Mouse (Mus musculus) midbrain, embryonic 15.5 days (tissue): ENCODE results near the gene Cdkal1. TPM values are rescaled to one million over a fixed set of nuclear protein-coding genes. Genes with fewer than 3 reads are reported as not detected.

Source experiments
- ATAC-seq: fragments of 200-750 bp; cut with Nextera tagmentation; replicated peaks from 2 replicates; pipeline ENCODE4 v1.8.0; 2017; ENCODE audit warnings: moderate TSS enrichment
- H3K27ac ChIP-seq: fragments of 300-500 bp; sonication (generic); 2 replicates; pipeline ENCODE4 v1.5.1; 2015; ENCODE audit warnings: mild to moderate bottlenecking, inconsistent platforms
- H3K27me3 ChIP-seq: fragments of 300-500 bp; sonication (generic); replicated peaks from 2 replicates; pipeline ENCODE4 v1.6.1; 2015; ENCODE audit warnings: inconsistent platforms
- H3K36me3 ChIP-seq: fragments of 300-500 bp; sonication (generic); replicated peaks from 2 replicates; pipeline ENCODE4 v1.6.1; 2015; ENCODE audit warnings: inconsistent platforms
- H3K4me1 ChIP-seq: fragments of 300-500 bp; sonication (generic); 2 replicates; pipeline ENCODE4 v1.6.1; 2015; ENCODE audit warnings: inconsistent platforms
- H3K4me2 ChIP-seq: fragments of 300-500 bp; sonication (generic); 2 replicates; pipeline ENCODE4 v1.6.1; 2015; ENCODE audit warnings: inconsistent platforms, mild to moderate bottlenecking, moderate library complexity
- H3K4me3 ChIP-seq: fragments of 300-500 bp; sonication (generic); 2 replicates; pipeline ENCODE4 v1.5.1; 2015; ENCODE audit warnings: mild to moderate bottlenecking, inconsistent platforms
- H3K9ac ChIP-seq: fragments of 300-500 bp; sonication (generic); 2 replicates; pipeline ENCODE4 v1.6.1; 2015; ENCODE audit warnings: mild to moderate bottlenecking, inconsistent platforms
- H3K9me3 ChIP-seq: fragments of 300-500 bp; sonication (generic); 2 replicates; pipeline ENCODE4 v1.6.1; 2016; ENCODE audit warnings: inconsistent platforms
- WGBS: fragments of 180-500 bp; shearing (Covaris S2); methylation state at CpG from one replicate; pipeline ENCODE4 v1.1.7; 2015; ENCODE audit warnings: mixed read lengths; 5-methylcytosine and 5-hydroxymethylcytosine counted together
- polyA plus RNA-seq: library from polyadenylated mRNA; unstranded; fragments of >200 nt; fragmentation: Nextera tagmentation; extraction: Ambion mirVana; gene quantifications from 2 replicates; pipeline ENCODE4 v1.2.1, GENCODE M21; 2015

The Cdkal1 gene
- polyA plus RNA-seq, 1 experiment from 2014 or later, result 21.9 TPM

GRCm38 (mm10) chr13:29325946-29326345 is 529.5 kb downstream of the Cdkal1 start:
- 81% methylated on average over 4 of the region's 4 CpGs for WGBS
- no peak overlapping the region for H3K9ac ChIP-seq

GRCm38 (mm10) chr13:29320421-29320820 is 535.1 kb downstream of the Cdkal1 start:
- no peak for ATAC-seq
- no peaks in the 10 kb centered on the region; the same call in 1 of the 2 replicates for H3K4me1 ChIP-seq
- no peaks in the 10 kb centered on the region for H3K27me3 ChIP-seq
- H3K9me3 ChIP-seq, result no peaks in the 10 kb centered on the region
- 48% methylated on average over 2 of the region's 2 CpGs for WGBS
- no peak overlapping the region for H3K4me3 ChIP-seq
- no peaks in the 10 kb centered on the region for H3K36me3 ChIP-seq
- no peak overlapping the region for H3K27ac ChIP-seq
- no peak overlapping the region for H3K9ac ChIP-seq
- no peak overlapping the region for H3K4me2 ChIP-seq

More at GRCm38 (mm10) chr13:29325946-29326345, 529.5 kb downstream of the Cdkal1 start:
- H3K36me3 ChIP-seq, result no peaks in the 10 kb centered on the region
- H3K27ac ChIP-seq, result no peak overlapping the region
- H3K4me2 ChIP-seq, result no peak overlapping the region
- no peaks in the 10 kb centered on the region for H3K27me3 ChIP-seq
- no peak for ATAC-seq
- H3K4me1 ChIP-seq, result no peaks in the 10 kb centered on the region
- H3K4me3 ChIP-seq, result no peak overlapping the region
- H3K9me3 ChIP-seq, result no peaks in the 10 kb centered on the region

GRCm38 (mm10) chr13:29317703-29318102 is 537.8 kb downstream of the Cdkal1 start:
- no peaks in the 10 kb centered on the region for H3K9me3 ChIP-seq
- H3K27me3 ChIP-seq, result no peaks in the 10 kb centered on the region
- no peaks in the 10 kb centered on the region; the same call in 1 of the 2 replicates for H3K4me1 ChIP-seq
- WGBS, result 100% methylated on average over 1 of the region's 1 CpGs
- H3K4me3 ChIP-seq, result no peak overlapping the region
- no peak for ATAC-seq
- H3K27ac ChIP-seq, result no peak overlapping the region
- H3K36me3 ChIP-seq, result no peaks in the 10 kb centered on the region
- no peak overlapping the region for H3K9ac ChIP-seq
- H3K4me2 ChIP-seq, result no peak overlapping the region

- Histone ChIP-seq H3K4me3 (no peak overlapping the region), H3K4me2 (no peak overlapping the region), H3K4me1 (no peaks in the 10 kb centered on the region; the same call in 1 of the 2 replicates), H3K9me3 (no peaks in the 10 kb centered on the region), H3K27me3 (no peaks in the 10 kb centered on the region), H3K9ac (no peak overlapping the region), H3K27ac (no peak overlapping the region), H3K36me3 (no peaks in the 10 kb centered on the region)
- 93% methylated on average over 5 of the region's 5 CpGs for WGBS
- no peak for ATAC-seq
Measured at GRCm38 (mm10) chr13:29316271-29316670, 539.2 kb downstream of the Cdkal1 start.

- H3K4me3 ChIP-seq, result no peak overlapping the region
- no peak for ATAC-seq
- no peak overlapping the region for H3K4me2 ChIP-seq
- H3K9ac ChIP-seq, result no peak overlapping the region
- H3K9me3 ChIP-seq, result no peaks in the 10 kb centered on the region
- no peaks in the 10 kb centered on the region for H3K36me3 ChIP-seq
- H3K27me3 ChIP-seq, result no peaks in the 10 kb centered on the region
- H3K4me1 ChIP-seq, result peaks cover 10% of the 10 kb centered on the region
- no peak overlapping the region for H3K27ac ChIP-seq
- WGBS, result 12% methylated on average over 2 of the region's 2 CpGs
Measured at GRCm38 (mm10) chr13:29312026-29312425, 543.4 kb downstream of the Cdkal1 start.

DNA sequence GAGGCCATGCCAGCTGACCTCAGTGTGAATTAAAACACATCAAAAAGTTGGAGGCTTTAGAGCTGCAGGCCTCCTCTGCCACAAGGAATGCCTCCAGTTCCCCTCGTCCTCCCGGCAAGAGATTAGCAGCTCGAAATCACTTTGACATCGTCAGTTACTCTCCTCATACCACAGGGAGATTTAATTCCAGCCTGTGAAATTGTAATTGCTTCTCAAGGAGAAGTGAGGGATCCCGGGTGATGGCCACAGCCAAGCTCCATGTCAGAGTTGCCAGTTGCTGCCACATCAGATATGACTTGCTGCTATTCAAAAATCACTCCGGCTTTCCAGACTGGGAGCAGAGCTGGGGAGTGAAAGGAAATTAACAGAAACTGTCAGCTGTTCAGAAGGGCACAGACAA is 548.1 kb downstream of the Cdkal1 start:
- Histone ChIP-seq H3K27me3 (no peaks in the 10 kb centered on the region), H3K9me3 (no peaks in the 10 kb centered on the region), H3K27ac (no peak overlapping the region), H3K36me3 (no peaks in the 10 kb centered on the region), H3K4me2 (no peak overlapping the region; the same call in 1 of the 2 replicates), H3K4me3 (no peak overlapping the region), H3K9ac (no peak overlapping the region), H3K4me1 (peaks cover 10% of the 10 kb centered on the region)
- ATAC-seq, result 0 out of 2 replicates have a peak, but pooled peaks have one; percentile 51
- 12% methylated on average over 6 of the region's 6 CpGs for WGBS

GRCm38 (mm10) chr13:29292608-29293240 is 562.8 kb downstream of the Cdkal1 start:
- no peak overlapping the region for H3K27ac ChIP-seq
- H3K27me3 ChIP-seq, result no peaks in the 10 kb centered on the region
- no peaks in the 10 kb centered on the region for H3K36me3 ChIP-seq
- no peak overlapping the region for H3K4me3 ChIP-seq
- no peaks in the 10 kb centered on the region for H3K9me3 ChIP-seq
- no peak overlapping the region for H3K4me2 ChIP-seq
- WGBS, result 92% methylated on average over 9 of the region's 9 CpGs
- no peak for ATAC-seq
- no peak overlapping the region for H3K9ac ChIP-seq
- H3K4me1 ChIP-seq, result no peaks in the 10 kb centered on the region

GRCm38 (mm10) chr13:29290569-29290968 is 564.9 kb downstream of the Cdkal1 start:
- Histone ChIP-seq H3K36me3 (no peaks in the 10 kb centered on the region), H3K9me3 (no peaks in the 10 kb centered on the region), H3K4me1 (no peaks in the 10 kb centered on the region), H3K4me2 (no peak overlapping the region), H3K27me3 (no peaks in the 10 kb centered on the region), H3K9ac (no peak overlapping the region), H3K27ac (no peak overlapping the region), H3K4me3 (no peak overlapping the region)
- ATAC-seq, result no peak
- WGBS, result 65% methylated on average over 4 of the region's 4 CpGs

DNA sequence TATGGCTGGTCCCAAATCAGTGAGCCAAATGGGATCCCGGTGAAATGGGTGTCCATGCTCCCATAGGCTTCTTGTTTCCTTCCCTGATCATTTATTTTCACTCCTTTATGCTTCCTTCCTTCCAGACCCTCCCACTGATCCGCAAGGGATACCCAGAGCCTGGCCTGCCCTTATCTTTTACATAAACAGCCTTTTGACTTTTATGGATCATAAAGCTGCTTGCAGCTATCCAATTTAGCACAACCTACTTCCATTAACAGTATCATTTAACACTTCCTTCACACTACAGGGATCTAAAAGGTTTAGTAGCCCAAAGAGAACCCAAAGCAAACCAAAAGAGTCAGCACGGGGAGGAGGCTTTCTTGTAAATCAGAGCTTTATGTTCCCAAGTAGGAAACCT is 570.4 kb downstream of the Cdkal1 start:
- ATAC-seq, result no peak
- Histone ChIP-seq H3K4me2 (no peak overlapping the region), H3K4me1 (0 out of 2 replicates have a peak, but pooled peaks cover under 1% of the 10 kb centered on the region), H3K9ac (no peak overlapping the region), H3K9me3 (no peaks in the 10 kb centered on the region), H3K36me3 (no peaks in the 10 kb centered on the region), H3K4me3 (no peak overlapping the region), H3K27me3 (no peaks in the 10 kb centered on the region), H3K27ac (no peak overlapping the region)
- 78% methylated on average over 3 of the region's 3 CpGs for WGBS

DNA sequence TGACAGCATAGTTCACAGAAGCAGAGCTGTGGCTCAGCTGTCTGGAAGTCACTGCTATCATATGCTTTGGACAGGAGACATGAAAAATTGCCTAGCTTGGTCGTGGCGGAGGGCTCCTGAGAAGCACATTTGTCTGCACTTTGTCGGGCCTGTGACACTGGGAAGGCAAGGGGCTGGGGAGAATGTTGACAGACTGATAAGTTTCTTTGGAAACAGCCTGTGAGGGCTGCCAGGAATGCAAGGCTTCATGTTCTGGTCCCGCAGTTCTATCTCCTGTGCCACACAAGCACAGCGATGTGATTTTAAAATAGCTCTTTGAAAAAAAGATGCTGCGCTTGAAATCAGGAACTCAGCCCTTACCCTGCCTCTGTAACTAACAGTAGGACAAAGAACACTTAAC is 573.9 kb downstream of the Cdkal1 start:
- no peak for ATAC-seq
- no peaks in the 10 kb centered on the region for H3K36me3 ChIP-seq

GRCm38 (mm10) chr13:29278156-29278555 is 577.3 kb downstream of the Cdkal1 start:
- H3K4me2 ChIP-seq, result no peak overlapping the region
- no peak overlapping the region for H3K27ac ChIP-seq
- H3K9me3 ChIP-seq, result no peaks in the 10 kb centered on the region
- no peaks in the 10 kb centered on the region for H3K36me3 ChIP-seq
- no peak for ATAC-seq
- WGBS, result 70% methylated on average over 4 of the region's 4 CpGs
- no peak overlapping the region for H3K9ac ChIP-seq
- H3K4me3 ChIP-seq, result no peak overlapping the region
- no peaks in the 10 kb centered on the region for H3K27me3 ChIP-seq
- peaks cover 16% of the 10 kb centered on the region for H3K4me1 ChIP-seq

More for the DNA sequence above, 573.9 kb downstream of the Cdkal1 start:
- Histone ChIP-seq H3K4me3 (no peak overlapping the region), H3K9ac (no peak overlapping the region), H3K4me1 (peaks cover 3% of the 10 kb centered on the region; the same call in 1 of the 2 replicates), H3K9me3 (no peaks in the 10 kb centered on the region), H3K27me3 (no peaks in the 10 kb centered on the region), H3K4me2 (no peak overlapping the region), H3K27ac (no peak overlapping the region)
- 83% methylated on average over 6 of the region's 6 CpGs for WGBS

DNA sequence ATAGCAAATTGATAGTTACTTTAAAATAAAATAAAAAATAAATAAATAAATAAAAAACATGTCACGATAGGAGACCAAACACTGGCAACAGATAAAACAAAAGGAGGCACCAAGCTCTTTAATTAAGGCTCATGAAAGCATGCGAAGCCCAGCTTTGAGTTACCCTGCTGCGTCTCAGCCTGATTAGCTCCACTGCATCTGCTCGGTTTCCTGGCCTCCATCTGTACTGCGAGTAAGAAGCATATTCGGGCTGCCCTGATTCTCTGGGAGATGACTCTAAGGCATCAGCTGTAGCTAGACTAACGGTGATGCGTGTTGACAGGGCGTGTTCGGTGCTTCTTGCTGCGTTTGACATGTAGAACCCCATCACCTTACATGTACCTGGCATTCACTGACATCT is 581.2 kb downstream of the Cdkal1 start:
- no peaks in the 10 kb centered on the region for H3K36me3 ChIP-seq
- ATAC-seq, result peak; percentile 69; the same call in 1 of the 2 replicates
- peak overlapping the region; percentile 64 for H3K27ac ChIP-seq
- no peak overlapping the region for H3K4me2 ChIP-seq
- no peak overlapping the region for H3K4me3 ChIP-seq
- no peak overlapping the region for H3K9ac ChIP-seq
- no peaks in the 10 kb centered on the region for H3K9me3 ChIP-seq
- WGBS, result 29% methylated on average over 11 of the region's 11 CpGs
- H3K4me1 ChIP-seq, result peaks cover 13% of the 10 kb centered on the region
- no peaks in the 10 kb centered on the region for H3K27me3 ChIP-seq

GRCm38 (mm10) chr13:29273693-29274221 is 581.7 kb downstream of the Cdkal1 start:
- Histone ChIP-seq H3K36me3 (no peaks in the 10 kb centered on the region), H3K4me3 (no peak overlapping the region), H3K4me1 (peaks cover 13% of the 10 kb centered on the region), H3K4me2 (no peak overlapping the region), H3K9me3 (no peaks in the 10 kb centered on the region), H3K27ac (peak overlapping the region; percentile 64), H3K9ac (no peak overlapping the region), H3K27me3 (no peaks in the 10 kb centered on the region)
- 16% methylated on average over 4 of the region's 4 CpGs for WGBS
- peak; percentile 70 for ATAC-seq
